Mouse (Mus musculus): ENCODE measurements around the gene Stpg2. TPM values are rescaled to one million over a fixed set of nuclear protein-coding genes. Genes with fewer than 3 reads are reported as not detected.
"Not testable (repeated sequence)": the region's sequence is repeated elsewhere in the genome, so short reads cannot be mapped to it uniquely, and the experiment has no call there.

Stpg2 gene
- not detected in 2 replicates for total RNA-seq (2017)

DNA sequence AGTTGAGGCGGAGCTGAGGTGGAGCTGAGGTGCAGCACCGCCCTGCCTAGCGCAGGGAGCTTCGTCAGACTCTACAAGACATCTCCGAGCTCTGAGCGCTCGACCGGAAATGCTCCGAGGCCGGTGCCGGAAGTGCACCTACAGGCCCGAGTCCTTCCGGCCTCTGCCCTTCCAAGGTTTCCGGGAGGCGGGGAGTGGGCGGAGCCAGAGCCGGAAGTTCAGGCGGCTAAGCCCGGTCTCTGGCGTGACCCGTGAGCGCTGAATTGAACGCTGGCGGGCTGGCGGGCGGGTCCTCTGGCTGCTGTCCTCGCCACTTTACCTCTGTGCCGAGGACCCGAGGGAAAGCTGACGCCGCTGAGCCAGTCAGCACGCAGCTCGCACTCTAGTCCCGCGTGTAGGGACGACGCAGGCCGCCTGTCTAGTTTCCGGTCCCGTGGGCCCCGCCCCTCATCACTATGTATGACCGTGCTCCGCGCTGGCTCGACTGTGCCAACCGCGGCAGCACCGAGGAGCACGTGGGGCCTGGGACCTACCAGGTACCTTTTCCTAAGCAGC is at the start of gene Stpg2:
Gene Stpg2, plus strand, starts transcription at position 251 of the 555 bp plus-strand sequence.
- ATAC-seq (replicated peaks in 1 of 2; ENCODE audit: insufficient read depth in 1 of 2, low FRiP score in 2 of 2, low TSS enrichment in 1 of 2, low read depth in 1 of 2, poor library complexity in 2 of 2, severe bottlenecking in 2 of 2) = peak; percentile 96 to 97

DNA sequence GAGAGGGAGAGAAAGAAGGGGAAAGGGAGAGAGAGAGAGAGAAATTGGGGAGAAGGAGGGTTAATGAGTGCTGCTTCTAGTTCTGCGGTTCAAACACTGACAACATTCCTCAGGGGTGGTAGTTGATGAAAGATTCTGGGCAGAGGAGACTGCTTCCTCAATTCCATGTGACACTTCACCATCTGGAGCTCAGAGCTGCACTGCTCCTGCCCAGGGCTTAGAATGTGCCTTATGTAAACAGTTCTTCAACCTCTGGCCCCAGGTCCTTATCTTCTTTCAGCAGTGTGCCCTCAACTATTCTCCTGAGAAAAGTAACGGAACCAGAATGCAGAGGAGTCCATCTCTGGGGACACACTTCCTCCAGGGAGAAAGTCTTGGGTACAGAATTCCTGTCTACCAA is 43.3 kb upstream of the Stpg2 start:
- ATAC-seq (replicated peaks in 1 of 2; ENCODE audit: insufficient read depth in 1 of 2, low FRiP score in 2 of 2, low TSS enrichment in 1 of 2, low read depth in 1 of 2, poor library complexity in 2 of 2, severe bottlenecking in 2 of 2) = peak; percentile 22 to 45; a peak in 1 of 4 replicates

DNA sequence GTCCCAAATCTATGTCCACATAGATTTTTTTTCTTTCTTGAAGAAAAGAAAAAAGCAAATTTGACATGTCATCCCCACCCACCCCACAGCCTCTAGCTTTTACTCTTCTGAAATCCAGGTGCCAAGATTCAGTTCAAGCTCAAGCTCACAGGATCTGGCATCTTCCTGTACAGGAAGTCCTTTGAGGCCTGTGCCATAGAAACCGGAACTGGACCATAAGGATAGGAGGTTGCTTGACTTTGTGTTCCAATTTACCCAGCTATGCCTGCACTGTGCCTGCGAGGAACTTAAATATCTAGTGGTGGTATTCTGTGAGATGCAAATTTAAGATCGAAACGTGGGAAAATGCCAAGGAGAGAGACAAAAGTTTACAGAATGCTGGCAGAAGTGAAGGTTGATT is 42.8 kb upstream of the Stpg2 start:
- ATAC-seq (replicated peaks in 1 of 2; ENCODE audit: insufficient read depth in 1 of 2, low FRiP score in 2 of 2, low TSS enrichment in 1 of 2, low read depth in 1 of 2, poor library complexity in 2 of 2, severe bottlenecking in 2 of 2) = no peak; a peak in 1 of 4 replicates

DNA sequence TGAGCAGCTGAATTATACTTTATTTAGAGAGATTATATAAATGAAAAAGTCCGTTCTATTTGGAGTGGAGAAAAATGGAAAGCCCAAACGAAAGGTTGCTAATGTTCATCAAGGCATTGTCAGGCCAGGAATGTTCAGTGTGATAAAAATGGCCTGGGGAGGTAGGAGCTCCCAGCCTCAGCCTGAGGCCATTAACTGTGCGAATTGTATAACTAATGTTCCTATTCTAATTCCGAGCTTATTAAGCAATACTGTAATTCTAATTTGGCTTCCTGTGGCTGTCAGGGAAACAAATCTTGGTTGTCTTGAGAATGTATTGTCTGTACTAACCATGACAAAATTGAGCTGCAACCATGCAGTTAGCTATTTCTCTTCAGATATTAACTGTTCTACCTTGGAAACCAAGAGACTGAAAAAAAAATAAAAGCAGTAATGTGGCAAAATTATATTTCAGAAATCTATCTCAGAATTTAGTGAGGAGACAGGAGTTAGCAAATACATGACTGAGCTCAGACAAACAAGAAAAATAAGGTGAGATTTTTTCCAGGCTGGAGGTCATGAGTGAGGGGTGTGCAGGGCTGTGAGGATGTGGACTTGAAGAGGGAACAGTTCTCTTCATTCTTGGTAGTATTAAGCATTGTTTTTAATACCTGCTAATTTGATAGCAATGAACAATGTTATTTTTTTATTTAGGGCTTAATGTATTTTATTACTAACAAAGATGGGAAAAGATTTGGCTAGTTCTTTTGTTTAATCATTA is 36.8 kb upstream of the Stpg2 start:
- ATAC-seq (replicated peaks in 1 of 2; ENCODE audit: insufficient read depth in 1 of 2, low FRiP score in 2 of 2, low TSS enrichment in 1 of 2, low read depth in 1 of 2, poor library complexity in 2 of 2, severe bottlenecking in 2 of 2) = no peak

DNA sequence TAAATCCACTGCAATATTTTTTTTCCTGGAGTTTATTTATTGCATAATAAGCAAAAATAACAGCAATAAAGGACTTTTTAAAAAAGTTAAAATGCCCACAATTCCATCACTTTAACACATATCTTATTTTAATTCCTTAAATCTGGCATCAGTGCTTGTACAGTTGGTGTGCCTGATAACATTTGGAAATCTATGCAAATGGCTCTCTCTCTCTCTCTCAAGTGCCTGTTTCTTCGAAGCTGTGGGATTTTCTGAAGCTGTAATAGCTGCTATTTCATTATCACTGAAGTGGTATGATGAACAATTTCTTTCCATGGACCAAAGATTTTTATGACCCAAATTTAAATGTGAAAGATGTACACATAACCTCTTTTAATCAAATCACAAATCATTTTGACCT is 35.8 kb upstream of the Stpg2 start:
- ATAC-seq (replicated peaks in 1 of 2; ENCODE audit: insufficient read depth in 1 of 2, low FRiP score in 2 of 2, low TSS enrichment in 1 of 2, low read depth in 1 of 2, poor library complexity in 2 of 2, severe bottlenecking in 2 of 2) = no peak

DNA sequence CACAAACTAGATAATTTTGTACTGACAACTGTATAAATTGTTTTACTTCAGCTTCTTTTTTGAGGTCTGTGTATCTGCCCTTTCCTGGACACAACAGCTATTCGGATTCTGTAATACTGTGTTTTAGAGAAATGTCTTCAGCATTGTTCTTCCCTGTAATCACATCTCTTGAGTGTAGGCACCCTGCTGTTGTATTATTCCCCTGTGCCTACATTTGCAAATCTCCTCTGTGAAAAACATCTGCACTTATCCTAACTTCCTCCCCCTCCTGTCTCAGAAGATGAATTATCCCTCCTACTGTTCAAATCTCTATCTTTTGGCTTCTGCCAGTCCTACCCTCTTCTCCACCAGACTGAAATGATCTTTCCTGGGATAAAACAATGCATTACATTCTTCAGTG is 28.6 kb upstream of the Stpg2 start:
- ATAC-seq (replicated peaks in 1 of 2; ENCODE audit: insufficient read depth in 1 of 2, low FRiP score in 2 of 2, low TSS enrichment in 1 of 2, low read depth in 1 of 2, poor library complexity in 2 of 2, severe bottlenecking in 2 of 2) = no peak

DNA sequence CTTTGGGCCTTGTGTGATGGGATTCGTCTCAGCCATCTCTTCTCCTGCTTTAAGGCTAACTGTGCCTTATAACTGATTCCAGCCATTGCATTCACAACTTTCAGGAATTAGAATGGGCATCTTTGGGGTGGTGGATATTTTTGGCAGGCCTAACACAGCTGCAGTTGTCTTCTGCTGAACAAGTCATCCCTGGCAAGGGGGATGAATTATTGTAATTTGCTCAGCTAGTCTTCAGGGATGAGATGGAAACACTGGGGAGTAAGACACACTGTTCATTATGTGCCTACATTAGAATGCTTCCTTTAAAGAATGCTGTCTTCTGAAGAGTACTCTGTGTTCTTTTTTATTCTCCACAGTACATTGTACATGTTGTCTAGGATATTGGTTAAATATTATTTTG is 14.0 kb upstream of the Stpg2 start:
- no peak for ATAC-seq (replicated peaks in 1 of 2; ENCODE audit: insufficient read depth in 1 of 2, low FRiP score in 2 of 2, low TSS enrichment in 1 of 2, low read depth in 1 of 2, poor library complexity in 2 of 2, severe bottlenecking in 2 of 2)

DNA sequence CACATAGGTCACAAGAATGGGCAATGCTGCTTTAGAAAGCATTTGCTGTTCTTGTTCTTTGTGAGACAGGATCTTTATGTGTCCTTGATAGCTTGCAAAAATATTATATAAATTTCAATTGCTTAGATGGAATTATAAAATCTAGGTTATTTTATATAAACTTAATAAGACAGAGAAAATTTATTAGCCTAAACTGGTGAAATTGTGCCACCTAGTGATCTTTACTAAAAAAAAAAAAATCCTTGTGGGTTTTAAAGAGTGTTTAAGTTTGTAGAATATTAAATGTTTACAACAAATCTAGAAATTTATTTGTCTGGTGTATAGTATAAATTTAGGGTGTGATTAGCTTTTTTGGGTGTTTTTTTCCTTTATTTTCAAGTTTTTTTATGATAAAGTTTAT is 11.6 kb upstream of the Stpg2 start:
- no peak for ATAC-seq (replicated peaks in 1 of 2; ENCODE audit: insufficient read depth in 1 of 2, low FRiP score in 2 of 2, low TSS enrichment in 1 of 2, low read depth in 1 of 2, poor library complexity in 2 of 2, severe bottlenecking in 2 of 2)

DNA sequence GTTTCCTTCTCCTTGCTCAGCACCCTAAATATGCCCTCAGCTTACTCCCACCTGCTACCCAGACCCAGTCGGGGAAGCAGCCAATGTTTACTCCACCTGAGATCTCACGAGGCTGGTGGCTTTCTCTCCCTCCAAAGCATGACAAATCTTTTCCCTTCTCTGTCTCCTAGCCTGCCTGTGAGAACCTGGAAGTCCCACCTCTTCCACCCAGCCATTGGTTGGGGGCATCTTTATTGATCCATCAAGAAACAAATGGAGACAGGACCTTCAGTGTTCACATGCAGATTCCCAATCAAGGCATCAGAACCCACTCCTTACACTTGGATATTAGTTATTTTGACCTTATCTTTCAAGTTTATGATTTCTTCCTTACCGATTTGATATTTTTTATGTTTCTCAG is 7.1 kb upstream of the Stpg2 start:
- ATAC-seq (replicated peaks in 1 of 2; ENCODE audit: insufficient read depth in 1 of 2, low FRiP score in 2 of 2, low TSS enrichment in 1 of 2, low read depth in 1 of 2, poor library complexity in 2 of 2, severe bottlenecking in 2 of 2) = no peak

DNA sequence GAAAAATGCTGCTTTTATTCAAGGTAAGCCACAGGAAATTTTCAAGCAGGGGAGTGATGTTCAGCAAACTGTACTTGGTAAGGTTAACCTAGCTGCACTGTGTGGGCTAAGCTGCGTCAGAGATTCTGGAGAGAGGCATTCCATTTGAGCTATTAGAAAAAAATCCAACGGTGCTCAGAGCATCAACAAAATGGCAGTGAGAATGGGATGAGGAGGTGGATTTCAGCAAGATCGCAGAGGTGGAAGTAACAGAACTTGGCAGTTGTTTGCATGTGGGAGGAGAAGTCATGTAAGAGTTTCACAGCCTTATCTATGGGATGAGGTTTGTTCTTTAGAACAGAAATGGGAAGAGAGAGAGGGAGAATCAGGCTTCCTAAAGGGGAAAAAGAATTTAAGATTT is 5.2 kb upstream of the Stpg2 start:
- ATAC-seq (replicated peaks in 1 of 2; ENCODE audit: insufficient read depth in 1 of 2, low FRiP score in 2 of 2, low TSS enrichment in 1 of 2, low read depth in 1 of 2, poor library complexity in 2 of 2, severe bottlenecking in 2 of 2) = no peak

DNA sequence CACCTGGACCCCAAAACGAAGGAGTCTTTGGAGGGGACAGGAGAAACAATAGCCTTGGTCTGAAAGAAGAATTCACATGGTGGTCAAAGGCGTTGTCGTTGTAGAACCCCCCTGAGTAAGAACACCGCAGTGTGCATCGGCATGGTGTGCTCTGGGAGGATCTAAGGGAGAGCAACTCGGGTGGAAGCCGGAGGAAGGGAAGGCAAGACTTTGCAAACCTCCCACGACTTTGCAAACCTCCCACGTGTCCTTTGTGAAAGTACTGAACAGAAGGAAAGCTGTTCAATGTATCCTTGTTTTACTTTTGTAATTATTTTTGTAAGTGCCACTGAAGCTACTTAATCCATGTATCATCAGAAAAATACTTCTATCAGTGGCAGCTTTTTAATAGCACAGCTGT is 11.5 kb downstream of the Stpg2 start:
- ATAC-seq (replicated peaks in 1 of 2; ENCODE audit: insufficient read depth in 1 of 2, low FRiP score in 2 of 2, low TSS enrichment in 1 of 2, low read depth in 1 of 2, poor library complexity in 2 of 2, severe bottlenecking in 2 of 2) = no peak

DNA sequence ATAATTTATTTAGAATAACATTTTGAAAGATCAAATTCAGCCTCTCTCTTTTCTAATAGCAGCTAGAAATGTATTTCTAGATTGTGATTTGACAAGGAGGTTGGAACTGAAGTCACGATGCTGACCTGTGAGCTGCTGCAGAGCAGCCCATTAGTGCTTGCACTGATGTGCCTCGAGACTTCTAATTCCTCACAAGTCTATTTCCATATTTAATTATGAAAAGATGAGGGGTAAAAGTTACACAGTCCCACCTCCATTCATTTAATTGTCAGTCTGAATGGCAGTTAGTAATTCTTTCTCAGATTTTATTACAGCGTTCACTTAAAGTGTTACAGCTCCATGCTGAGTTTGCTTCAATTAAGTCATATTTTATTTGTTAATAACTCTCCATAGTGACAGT is 19.6 kb downstream of the Stpg2 start:
- no peak for ATAC-seq (replicated peaks in 1 of 2; ENCODE audit: insufficient read depth in 1 of 2, low FRiP score in 2 of 2, low TSS enrichment in 1 of 2, low read depth in 1 of 2, poor library complexity in 2 of 2, severe bottlenecking in 2 of 2)

DNA sequence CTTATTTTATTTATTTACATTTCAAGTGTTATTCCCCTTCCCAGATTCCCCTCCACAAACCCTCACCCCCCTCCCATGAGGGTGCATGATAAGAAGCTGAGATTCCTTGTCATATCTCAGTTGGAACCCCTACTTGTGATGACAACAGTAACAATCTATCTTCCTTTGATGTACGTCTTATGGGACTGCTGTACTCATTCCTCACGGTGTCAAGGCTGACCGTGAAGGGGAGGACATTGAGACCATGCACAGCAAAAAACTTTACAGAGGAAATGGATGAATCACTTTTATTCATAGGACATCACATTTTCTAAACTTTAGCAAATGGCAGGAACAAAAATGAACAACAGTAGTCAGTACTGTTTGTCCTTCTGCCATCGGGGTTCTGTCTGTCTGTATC is 21.3 kb downstream of the Stpg2 start:
- ATAC-seq (replicated peaks in 1 of 2; ENCODE audit: insufficient read depth in 1 of 2, low FRiP score in 2 of 2, low TSS enrichment in 1 of 2, low read depth in 1 of 2, poor library complexity in 2 of 2, severe bottlenecking in 2 of 2) = no peak

DNA sequence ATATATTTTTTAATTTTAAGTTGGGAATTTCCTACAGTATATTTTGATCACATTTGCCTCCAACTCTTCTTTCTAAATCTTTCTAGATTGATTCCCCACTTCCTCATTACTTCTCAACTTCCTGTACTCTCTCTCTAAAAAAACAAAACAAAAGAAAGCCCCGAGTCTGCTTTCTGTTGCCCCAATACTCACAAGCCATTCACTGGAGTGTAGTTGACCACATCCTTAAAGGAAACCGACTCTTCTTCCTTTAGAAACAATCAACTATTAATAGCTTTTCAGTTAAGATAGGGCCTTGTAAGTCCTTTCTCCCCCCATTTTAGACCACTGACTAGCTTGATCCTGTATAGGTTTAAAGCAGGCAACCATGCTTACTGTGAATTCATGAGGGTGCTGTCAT is 39.7 kb downstream of the Stpg2 start:
- ATAC-seq (replicated peaks in 1 of 2; ENCODE audit: insufficient read depth in 1 of 2, low FRiP score in 2 of 2, low TSS enrichment in 1 of 2, low read depth in 1 of 2, poor library complexity in 2 of 2, severe bottlenecking in 2 of 2) = peak; percentile 84 to 96

DNA sequence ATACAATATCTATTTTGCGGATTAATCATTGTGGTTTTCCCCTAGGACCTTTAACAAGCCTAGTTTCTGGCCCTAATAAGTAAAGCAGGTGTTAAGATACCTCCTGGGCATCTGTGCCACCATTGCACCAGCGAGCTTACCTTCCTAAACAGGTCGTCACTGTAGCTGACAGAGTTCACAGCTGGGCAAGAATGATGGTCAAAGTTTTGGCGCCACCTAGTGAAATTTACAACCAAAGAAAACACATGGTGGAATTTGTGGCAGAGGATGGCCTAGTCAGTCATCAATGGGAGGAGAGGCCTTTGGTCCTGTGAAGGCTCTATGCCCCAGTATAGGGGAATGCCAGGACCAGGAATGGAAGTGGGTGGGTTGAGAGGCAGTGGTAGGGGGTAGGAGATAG is 41.0 kb downstream of the Stpg2 start:
- 0 out of 4 replicates have a peak, but pooled peaks of 1 of the 2 experiments have one; percentile 32 for ATAC-seq (replicated peaks in 1 of 2; ENCODE audit: insufficient read depth in 1 of 2, low FRiP score in 2 of 2, low TSS enrichment in 1 of 2, low read depth in 1 of 2, poor library complexity in 2 of 2, severe bottlenecking in 2 of 2)

DNA sequence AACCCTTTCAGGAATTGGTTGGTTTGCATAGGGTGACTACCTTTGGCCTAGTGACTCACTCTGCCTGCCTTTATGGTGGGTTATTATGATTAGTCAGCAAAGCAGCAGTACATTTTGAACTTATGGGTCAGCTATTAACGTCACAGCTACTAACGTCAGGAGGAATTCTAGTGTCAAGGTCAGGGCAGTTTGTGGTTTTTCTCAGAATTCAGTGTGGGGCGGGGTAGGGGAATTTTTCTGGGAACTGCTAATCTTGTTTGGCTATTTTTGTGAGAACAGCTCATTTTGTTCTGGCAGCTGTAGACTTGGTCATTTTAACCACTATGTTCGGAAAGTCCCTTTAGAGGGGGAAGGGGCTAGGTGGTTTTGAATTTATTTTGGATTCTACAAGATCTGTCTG is 56.9 kb downstream of the Stpg2 start:
- not testable (repeated sequence) for ATAC-seq (replicated peaks in 1 of 2; ENCODE audit: insufficient read depth in 1 of 2, low FRiP score in 2 of 2, low TSS enrichment in 1 of 2, low read depth in 1 of 2, poor library complexity in 2 of 2, severe bottlenecking in 2 of 2)

DNA sequence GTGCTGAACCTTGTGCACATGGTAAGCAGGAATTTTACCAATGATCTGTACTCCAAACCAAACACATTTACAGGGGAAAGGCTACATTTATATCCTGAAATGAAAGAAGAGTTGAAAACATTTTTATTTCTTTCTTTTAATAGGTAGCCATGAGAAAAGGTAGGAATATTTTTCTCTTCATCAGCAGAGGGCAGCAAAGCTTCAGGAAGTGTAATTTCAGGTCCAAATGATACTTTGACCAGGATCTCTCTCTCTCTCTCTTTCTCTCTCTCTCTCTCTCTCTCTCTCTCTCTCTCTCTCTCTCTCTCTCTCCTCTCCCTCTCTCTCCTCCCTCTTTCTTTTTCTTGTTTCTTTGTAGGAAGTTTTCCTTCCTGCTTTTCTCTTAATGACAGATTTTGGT is 92.4 kb downstream of the Stpg2 start:
- no peak for ATAC-seq (replicated peaks in 1 of 2; ENCODE audit: insufficient read depth in 1 of 2, low FRiP score in 2 of 2, low TSS enrichment in 1 of 2, low read depth in 1 of 2, poor library complexity in 2 of 2, severe bottlenecking in 2 of 2)

DNA sequence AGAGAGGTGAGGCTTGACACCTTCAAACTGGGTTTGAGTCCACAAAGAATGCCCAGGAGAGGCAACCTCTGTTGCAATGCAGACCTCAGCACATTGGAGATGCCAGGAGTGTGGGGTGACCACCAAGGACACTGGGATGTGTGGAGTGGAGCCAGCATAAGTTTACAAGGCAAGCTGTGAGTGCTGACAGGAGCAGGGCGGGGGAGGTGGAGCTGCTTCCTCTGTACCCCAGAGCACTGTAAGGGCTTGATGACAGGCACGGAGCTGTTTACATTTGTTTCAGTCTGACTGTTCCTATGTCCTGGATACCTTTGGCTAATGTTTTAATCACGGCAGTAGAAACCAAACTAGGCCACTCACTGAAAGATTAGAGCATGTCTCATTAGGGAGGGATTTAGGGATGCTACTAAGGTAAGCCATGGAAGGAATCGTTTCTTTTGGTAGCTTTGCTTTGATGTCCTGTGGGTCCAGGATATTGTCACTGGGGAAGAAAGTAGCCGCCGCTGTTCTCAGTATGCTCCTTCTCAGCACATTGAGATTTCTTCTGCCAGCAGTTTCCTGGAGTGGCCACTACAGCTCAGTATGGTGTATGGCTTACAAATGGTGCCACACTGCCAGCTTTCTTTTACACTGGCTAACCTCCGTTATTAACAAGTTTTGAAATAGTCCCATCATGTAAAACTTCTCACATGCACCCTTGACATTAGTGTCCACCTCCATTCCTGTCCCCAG is 102.8 kb downstream of the Stpg2 start:
- ATAC-seq (replicated peaks in 1 of 2; ENCODE audit: insufficient read depth in 1 of 2, low FRiP score in 2 of 2, low TSS enrichment in 1 of 2, low read depth in 1 of 2, poor library complexity in 2 of 2, severe bottlenecking in 2 of 2) = peak in 1 of 2 experiments; percentile 32; a peak in 2 of 4 replicates
